Mouse (Mus musculus) heart, postnatal 0 days (tissue): ENCODE measurements at regions not wholly inside any gene's neighbourhood (a gene's known extent, or its start where the extent isn't known, plus 50 kb on each side); places are given as distances from the start of the nearest gene placed in this dataset.

Experiments used
- ATAC-seq: fragments of 200-750 bp; cut with Nextera tagmentation; 2 replicates; pipeline ENCODE4 v1.8.0; 2017; ENCODE audit warnings: low read depth, moderate number of reproducible peaks, moderate library complexity; ENCODE audit not compliant: insufficient read depth
- DNase-seq: peaks from one replicate; pipeline ENCODE4 v3.0.0-alpha.2; 2016; ENCODE audit warnings: low spot score
- H3K27ac ChIP-seq: fragments of 300-500 bp; sonication (generic); 2 replicates; pipeline ENCODE4 v1.5.1; 2014; ENCODE audit warnings: low read depth, mild to moderate bottlenecking
- H3K27me3 ChIP-seq: fragments of 300-500 bp; sonication (generic); 2 replicates; pipeline ENCODE4 v1.6.1; 2014; ENCODE audit warnings: low read length, mixed read lengths; ENCODE audit not compliant: control insufficient read depth, insufficient read depth
- H3K36me3 ChIP-seq: fragments of 300-500 bp; sonication (generic); replicated peaks from 2 replicates; pipeline ENCODE4 v1.6.1; 2014; ENCODE audit warnings: low read length, mixed read lengths; ENCODE audit not compliant: control insufficient read depth, insufficient read depth
- H3K4me1 ChIP-seq: fragments of 300-500 bp; sonication (generic); 2 replicates; pipeline ENCODE4 v1.6.1; 2014; ENCODE audit warnings: antibody characterized with exemption; ENCODE audit not compliant: control insufficient read depth, insufficient read depth
- H3K4me2 ChIP-seq: fragments of 300-500 bp; sonication (generic); 2 replicates; pipeline ENCODE4 v1.6.1; 2014; ENCODE audit warnings: low read depth, mild to moderate bottlenecking, low read length, moderate library complexity
- H3K4me3 ChIP-seq: fragments of 300-500 bp; sonication (generic); 2 replicates; pipeline ENCODE4 v1.5.1; 2014; ENCODE audit warnings: low read depth, low read length
- H3K9ac ChIP-seq: fragments of 300-500 bp; sonication (generic); replicated peaks from 2 replicates; pipeline ENCODE4 v1.6.1; 2014; ENCODE audit warnings: low read depth, low read length, mixed read lengths
- H3K9me3 ChIP-seq: fragments of 300-500 bp; sonication (generic); replicated peaks from 2 replicates; pipeline ENCODE4 v1.6.1; 2016; ENCODE audit warnings: low read length; ENCODE audit not compliant: control insufficient read depth
- CTCF ChIP-seq: IDR thresholded peaks from 2 replicates; pipeline ENCODE4 v1.5.1; 2016; ENCODE audit warnings: antibody characterized with exemption, control low read depth, low read depth
- EP300 ChIP-seq: IDR thresholded peaks from 2 replicates; pipeline ENCODE4 v1.6.1; 2016; ENCODE audit warnings: antibody characterized with exemption, low read depth
- WGBS: fragments of 180-500 bp; shearing (Covaris S2); extraction: QIAGEN DNeasy Blood & Tissue Kit; methylation state at CpG from one replicate; pipeline ENCODE4 v1.1.7; 2014; 5-methylcytosine and 5-hydroxymethylcytosine counted together

DNA sequence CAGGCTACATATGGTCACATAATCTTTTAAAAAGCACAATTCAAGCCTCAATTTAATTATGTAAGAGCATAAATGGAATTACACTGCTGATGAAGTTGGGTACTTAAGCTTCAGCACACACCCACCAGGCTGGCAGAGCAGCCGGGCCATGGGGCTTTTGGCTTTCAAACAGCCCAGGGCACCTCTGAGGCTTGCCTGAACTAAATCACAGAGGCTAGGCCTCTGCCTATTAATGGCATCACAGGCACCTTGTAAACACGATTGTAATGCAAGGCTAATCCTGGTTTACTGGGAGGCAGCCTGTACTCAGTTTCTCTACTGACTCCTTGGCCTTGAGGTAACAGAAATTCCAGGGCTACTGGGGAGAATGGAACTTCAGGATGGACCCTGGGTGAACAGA is 178.1 kb upstream of the Irx5 start:
- H3K4me1 ChIP-seq: 0 out of 2 replicates have a peak, but pooled peaks cover 4% of the 10 kb centered on the region
- ATAC-seq (no peak), DNase-seq (no peak)
- no peaks in the 10 kb centered on the region for H3K9me3 ChIP-seq
- no peaks in the 10 kb centered on the region for H3K27me3 ChIP-seq
- no peak for TF ChIP-seq EP300
- TF ChIP-seq CTCF: no peak
- no peak overlapping the region for H3K4me3 ChIP-seq
- H3K9ac ChIP-seq: no peak overlapping the region
- H3K36me3 ChIP-seq: no peaks in the 10 kb centered on the region
- WGBS: 54% methylated on average over 2 of the region's 2 CpGs
- H3K27ac ChIP-seq: no peak overlapping the region
- H3K4me2 ChIP-seq: no peak overlapping the region

DNA sequence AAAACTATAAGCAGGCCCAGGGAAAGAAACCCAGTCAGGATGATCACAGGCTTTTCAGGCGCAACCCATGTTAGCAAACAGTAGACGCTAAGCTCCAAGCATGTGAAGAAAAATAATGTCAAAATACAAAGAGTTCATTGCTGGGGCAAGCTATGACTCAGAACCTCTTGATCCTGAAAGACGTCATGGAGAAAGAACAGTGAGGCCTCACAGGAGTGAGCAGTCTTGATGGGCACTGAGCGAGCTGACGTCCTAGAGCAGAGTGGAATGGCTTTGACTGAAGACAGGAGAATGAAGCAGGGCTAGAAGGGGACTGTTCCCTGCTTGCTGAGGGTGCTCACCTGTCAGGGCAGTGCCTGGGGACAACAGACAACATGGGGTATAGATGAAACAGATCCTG is 181.3 kb upstream of the Irx5 start:
- Histone ChIP-seq H3K36me3 (no peaks in the 10 kb centered on the region), H3K4me1 (no peaks in the 10 kb centered on the region), H3K27ac (no peak overlapping the region), H3K27me3 (no peaks in the 10 kb centered on the region), H3K4me2 (no peak overlapping the region), H3K9ac (no peak overlapping the region), H3K9me3 (no peaks in the 10 kb centered on the region), H3K4me3 (no peak overlapping the region)
- TF ChIP-seq EP300: no peak
- ATAC-seq (no peak), DNase-seq (no peak)
- 66% methylated on average over 5 of the region's 5 CpGs for WGBS

DNA sequence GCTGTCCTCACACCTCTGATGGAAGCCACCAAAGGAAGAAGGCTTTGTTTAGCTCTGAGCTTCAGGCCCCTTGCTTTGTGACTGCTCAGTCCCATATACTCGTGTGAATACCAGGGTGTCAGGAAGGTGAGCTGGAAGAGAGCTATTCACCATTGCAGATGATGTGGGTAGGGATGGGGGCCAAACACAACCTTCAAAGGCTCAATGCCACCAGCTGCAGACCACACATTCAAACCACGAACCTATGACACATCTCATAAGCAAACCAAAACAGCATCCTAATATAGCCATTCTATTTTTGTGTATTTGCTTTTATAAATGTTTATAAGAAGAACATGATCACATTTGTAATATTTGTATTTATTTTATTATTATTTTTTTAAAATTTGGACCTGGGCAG is 183.3 kb upstream of the Irx5 start:
- no peak for ATAC-seq
- Histone ChIP-seq H3K9me3 (no peaks in the 10 kb centered on the region), H3K9ac (no peak overlapping the region), H3K4me1 (no peaks in the 10 kb centered on the region), H3K36me3 (no peaks in the 10 kb centered on the region), H3K4me2 (no peak overlapping the region), H3K27ac (no peak overlapping the region), H3K27me3 (no peaks in the 10 kb centered on the region), H3K4me3 (no peak overlapping the region)
- 63% methylated on average over 2 of the region's 2 CpGs for WGBS
- no peak for DNase-seq
- TF ChIP-seq EP300 (no peak), CTCF (no peak)

DNA sequence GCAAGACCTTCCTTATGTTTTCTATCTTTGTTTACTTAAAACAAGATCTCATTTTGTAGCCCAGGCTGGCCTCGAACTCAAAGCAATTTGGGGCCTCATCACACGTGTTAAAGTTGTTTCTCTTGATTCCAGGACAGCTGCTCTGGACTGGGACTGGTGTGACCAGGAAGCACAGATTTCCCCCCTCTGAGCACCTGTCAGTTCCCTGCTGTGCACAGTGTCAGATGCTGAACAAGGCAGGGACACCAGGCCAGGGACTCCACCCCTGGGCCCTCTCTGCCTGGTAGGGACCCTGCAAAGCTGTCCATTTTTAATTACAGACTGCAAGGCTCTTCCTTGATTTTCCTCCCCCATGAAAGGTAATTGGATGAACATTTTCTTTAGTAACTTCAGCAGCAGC is 185.8 kb upstream of the Irx5 start:
- TF ChIP-seq CTCF (no peak), EP300 (no peak)
- Histone ChIP-seq H3K27ac (no peak overlapping the region), H3K27me3 (no peaks in the 10 kb centered on the region), H3K9ac (no peak overlapping the region), H3K36me3 (no peaks in the 10 kb centered on the region), H3K4me2 (no peak overlapping the region), H3K4me1 (no peaks in the 10 kb centered on the region), H3K9me3 (no peaks in the 10 kb centered on the region), H3K4me3 (no peak overlapping the region)
- WGBS: 49% methylated on average over 2 of the region's 2 CpGs
- ATAC-seq (no peak), DNase-seq (no peak)

DNA sequence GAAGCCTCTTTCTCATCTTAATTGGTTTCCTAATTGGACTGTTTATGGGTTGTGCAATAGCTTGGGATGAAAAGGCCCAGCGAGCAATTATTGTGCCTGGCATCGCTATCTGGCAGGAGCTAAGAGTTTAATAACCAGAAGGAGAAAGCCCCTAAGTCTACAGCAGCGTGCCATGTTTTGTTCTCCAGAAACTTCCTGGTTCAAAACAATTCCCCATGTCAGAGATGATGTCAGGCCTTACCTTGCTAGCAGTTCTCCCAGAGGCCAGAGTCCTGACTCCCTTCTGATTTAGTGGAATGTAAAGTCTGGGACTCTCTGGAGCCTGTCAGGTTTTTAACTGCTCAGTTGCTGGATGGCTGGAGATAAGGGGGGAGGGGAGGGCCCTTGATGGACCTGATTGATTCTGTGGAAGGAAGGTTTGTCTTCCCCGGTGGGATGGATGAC is 190.1 kb upstream of the Irx5 start:
- no peaks in the 10 kb centered on the region for H3K4me1 ChIP-seq
- no peak overlapping the region for H3K27ac ChIP-seq
- no peak overlapping the region for H3K4me2 ChIP-seq
- no peaks in the 10 kb centered on the region for H3K27me3 ChIP-seq
- no peak overlapping the region for H3K4me3 ChIP-seq
- TF ChIP-seq EP300 (no peak), CTCF (no peak)
- ATAC-seq: no peak
- 62% methylated on average over 4 of the region's 4 CpGs for WGBS
- DNase-seq: no peak
- H3K9ac ChIP-seq: no peak overlapping the region
- H3K9me3 ChIP-seq: no peaks in the 10 kb centered on the region
- H3K36me3 ChIP-seq: no peaks in the 10 kb centered on the region

DNA sequence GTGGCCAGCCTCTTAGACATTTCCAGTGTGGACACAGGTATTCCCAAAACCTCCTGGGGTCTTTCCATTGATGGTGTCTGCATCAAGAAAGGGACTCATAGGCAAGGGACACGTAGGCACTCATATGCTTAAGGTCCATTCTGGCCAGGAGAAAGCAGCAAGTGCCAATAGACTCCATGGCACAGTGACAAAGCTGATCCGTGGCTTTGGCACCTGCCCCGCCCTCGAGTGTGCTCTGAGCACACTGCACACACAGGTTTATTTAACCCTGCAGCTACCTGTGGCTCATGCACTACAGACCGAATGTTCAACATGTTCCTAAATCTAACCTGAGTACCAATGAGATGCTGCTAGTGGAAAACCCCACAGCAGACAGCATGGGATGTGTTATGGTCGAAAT is 192.1 kb upstream of the Irx5 start:
- no peaks in the 10 kb centered on the region for H3K4me1 ChIP-seq
- TF ChIP-seq CTCF (no peak), EP300 (no peak)
- ATAC-seq (no peak), DNase-seq (no peak)
- H3K4me3 ChIP-seq: no peak overlapping the region
- H3K36me3 ChIP-seq: no peaks in the 10 kb centered on the region
- H3K9ac ChIP-seq: no peak overlapping the region
- no peaks in the 10 kb centered on the region for H3K9me3 ChIP-seq
- H3K27ac ChIP-seq: no peak overlapping the region
- no peaks in the 10 kb centered on the region for H3K27me3 ChIP-seq
- WGBS: 71% methylated on average over 6 of the region's 6 CpGs
- no peak overlapping the region for H3K4me2 ChIP-seq
